Mouse (Mus musculus) monocyte, adult 5-6 weeks (primary cell): Measurements from ENCODE around the gene Ap1ar. TPM values are rescaled to one million over a fixed set of nuclear protein-coding genes. Genes with fewer than 3 reads are reported as not detected.
"Not testable (repeated sequence)": the region's sequence is repeated elsewhere in the genome, so short reads cannot be mapped to it uniquely, and the experiment has no call there.

Experiments used
- ATAC-seq: fragments of 153-309, 156-312 bp; replicated peaks from 2 replicates; pipeline ENCODE4 v1.8.0; 2017; ENCODE audit warnings: mild to moderate bottlenecking; ENCODE audit not compliant: low TSS enrichment, insufficient number of reproducible peaks, severe bottlenecking, poor library complexity, low FRiP score
- total RNA-seq: library from RNA; stranded (forward); fragments of 200-1000, 200-491, 200-594 nt; gene quantifications from 3 replicates; pipeline ENCODE4 v1.2.3, GENCODE M21; 2017

Gene Ap1ar
- total RNA-seq, 1 experiment from 2014 or later = 48.1 TPM

- ATAC-seq = no peak
Measured at GRCm38 (mm10) chr3:127805991-127806390, 31.3 kb downstream of the Ap1ar start.

GRCm38 (mm10) chr3:127805071-127805470 is 32.3 kb downstream of the Ap1ar start:
- no peak for ATAC-seq

GRCm38 (mm10) chr3:127804439-127804838 is 32.9 kb downstream of the Ap1ar start:
- ATAC-seq = no peak

- ATAC-seq = no peak
Measured at GRCm38 (mm10) chr3:127802814-127803213, 34.5 kb downstream of the Ap1ar start.

GRCm38 (mm10) chr3:127801162-127801561 is 36.2 kb downstream of the Ap1ar start:
- no peak for ATAC-seq

- 0 out of 2 replicates have a peak, but pooled peaks have one; percentile 48 for ATAC-seq
Measured at GRCm38 (mm10) chr3:127796271-127796670, 41.1 kb downstream of the Ap1ar start.

- ATAC-seq = no peak
Measured at GRCm38 (mm10) chr3:127795762-127796161, 41.6 kb downstream of the Ap1ar start.

GRCm38 (mm10) chr3:127793022-127793421 is 44.3 kb downstream of the Ap1ar start:
- ATAC-seq = no peak

- no peak for ATAC-seq
Measured at GRCm38 (mm10) chr3:127791595-127792561, 45.4 kb downstream of the Ap1ar start.

GRCm38 (mm10) chr3:127791056-127791483 is 46.3 kb downstream of the Ap1ar start:
- ATAC-seq = no peak

GRCm38 (mm10) chr3:127790234-127791055 is 46.9 kb downstream of the Ap1ar start:
- ATAC-seq = peak; percentile 71

- ATAC-seq = peak; percentile 56
Measured at GRCm38 (mm10) chr3:127789500-127790191, 47.7 kb downstream of the Ap1ar start, which contains the start of gene Tifa. Tifa (plus strand) TSS chr3:127789805.

- ATAC-seq = no peak
Measured at GRCm38 (mm10) chr3:127788919-127789318, 48.4 kb downstream of the Ap1ar start.

- ATAC-seq = no peak
Measured at GRCm38 (mm10) chr3:127788038-127788437, 49.3 kb downstream of the Ap1ar start.

GRCm38 (mm10) chr3:127787032-127787431 is 50.3 kb downstream of the Ap1ar start:
- ATAC-seq = no peak

GRCm38 (mm10) chr3:127783680-127784079 is 53.6 kb downstream of the Ap1ar start:
- ATAC-seq = not testable (repeated sequence)

- ATAC-seq = no peak
Measured at GRCm38 (mm10) chr3:127782921-127783320, 54.4 kb downstream of the Ap1ar start.

GRCm38 (mm10) chr3:127780921-127781320 is 56.4 kb downstream of the Ap1ar start:
- no peak for ATAC-seq
